Mouse (Mus musculus): Measurements from ENCODE around the gene Hoxa7.

DNA sequence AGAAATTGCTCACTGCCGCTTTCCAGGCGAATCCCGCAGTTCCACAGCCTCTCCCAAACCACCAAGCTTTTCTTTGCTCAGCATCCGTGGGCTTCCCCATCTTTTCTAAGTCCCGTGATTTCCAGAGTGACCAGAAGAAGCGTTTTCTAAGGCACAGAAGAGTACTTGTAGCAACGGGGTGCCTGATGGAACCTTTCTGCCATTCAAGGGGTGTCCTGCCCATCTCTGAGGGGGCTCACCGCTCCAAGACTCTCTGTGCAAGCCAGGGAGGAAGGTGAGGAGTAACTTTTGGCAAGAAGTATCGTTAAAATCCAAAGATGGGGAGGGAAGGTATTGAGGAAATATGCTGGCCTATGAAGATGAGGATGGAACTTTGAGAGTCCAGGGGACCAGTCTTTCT is 43.8 kb downstream of the Hoxa7 start:
- TF ChIP-seq CTCF (IDR thresholded peaks at IDR 0.05; ENCODE audit: low read depth) (no peak), EP300 (optimal IDR thresholded peaks at IDR 0.05) (no peak)
